Comparison of ENCODE assay signal across 25 mouse cellular contexts in genomic region chr2:171285719-171286394, GRCm38 (mm10).
DNase-seq lines count a peak whose midpoint lies in the region; ATAC-seq lines count a peak whose summit lies in the region.
"Had no signal": no experiment of that assay in that cellular context is flagged by ENCODE, and none has a peak within 500 bp of the region (broad histone marks: within the 10 kb centered on the region; RNA-seq: fewer than 3 reads in every experiment).

No protein-coding gene starts in this region.

- no peak for DNase-seq in limb, embryonic 11.5 days (ENCODE audit: low spot score)
- no peak for DNase-seq in limb, embryonic 10.5 days (ENCODE audit: low spot score)
- DNase-seq in ES-CJ7 (ENCODE audit: low read depth, low spot score) (peak; percentile 68), ZHBTc4 (ENCODE audit: low read depth, low spot score) (peak; percentile 70)
- no peak for DNase-seq in left cerebral cortex, postnatal 14 days (ENCODE audit: low spot score in 2 of 2)
- DNase-seq in layer of hippocampus, postnatal 36 days, result no peak
- DNase-seq: adrenal gland, adult 2 months; cerebellum, adult 11-12 months; cerebellum, postnatal 14 days; gastrocnemius, postnatal 14 days; heart, adult 18-20 months; heart, postnatal 14 days; kidney, adult 9 months; kidney, postnatal 14 days; liver; liver, postnatal 0 days; thymus, postnatal 14 days had no signal

- H3K4me3 ChIP-seq in limb, embryonic 11.5 days (ENCODE audit: low read depth, low read length), result no peak overlapping the region
- no peak overlapping the region for H3K4me3 ChIP-seq in limb, embryonic 10.5 days
- H3K4me3 ChIP-seq in forebrain, embryonic 13.5 days, result no peak overlapping the region
- H3K4me3 ChIP-seq in neural tube, embryonic 15.5 days (replicated peaks), result no peak overlapping the region
- H3K4me3 ChIP-seq: embryonic facial prominence, embryonic 12.5 days; heart, embryonic 13.5 days had no signal

- no peaks in the 10 kb centered on the region; the same call in 1 of the 2 replicates for H3K9me3 ChIP-seq in limb, embryonic 11.5 days (ENCODE audit: control insufficient read depth, low read length)
- H3K9me3 ChIP-seq in limb, embryonic 10.5 days (replicated peaks), result no peaks in the 10 kb centered on the region; the same call in 1 of the 2 replicates
- peaks cover 10% of the 10 kb centered on the region for H3K9me3 ChIP-seq in forebrain, embryonic 13.5 days (replicated peaks)
- peaks cover 6% of the 10 kb centered on the region; the same call in 1 of the 2 replicates for H3K9me3 ChIP-seq in neural tube, embryonic 15.5 days (replicated peaks)

- H3K36me3 ChIP-seq in limb, embryonic 11.5 days (ENCODE audit: control insufficient read depth, insufficient read depth, low read length), result no peaks in the 10 kb centered on the region
- H3K36me3 ChIP-seq in limb, embryonic 10.5 days, result no peaks in the 10 kb centered on the region
- H3K36me3 ChIP-seq in forebrain, embryonic 13.5 days (ENCODE audit: poor library complexity, severe bottlenecking), result 0 out of 2 replicates have a peak, but pooled peaks cover 3% of the 10 kb centered on the region
- no peaks in the 10 kb centered on the region for H3K36me3 ChIP-seq in neural tube, embryonic 15.5 days
- H3K36me3 ChIP-seq: embryonic facial prominence, embryonic 12.5 days; heart, embryonic 13.5 days had no signal

- no peak for ATAC-seq in limb, embryonic 11.5 days (ENCODE audit: insufficient number of reproducible peaks, low FRiP score, low TSS enrichment, low read depth)
- ATAC-seq in forebrain, embryonic 13.5 days, result peak; percentile 75; the same call in 1 of the 2 replicates
- ATAC-seq in neural tube, embryonic 15.5 days (ENCODE audit: low FRiP score), result no peak
- ATAC-seq: hindbrain, postnatal 0 days; intestine, embryonic 16.5 days; liver, postnatal 0 days; lung, postnatal 0 days had no signal

- no peaks in the 10 kb centered on the region for H3K27me3 ChIP-seq in limb, embryonic 11.5 days (ENCODE audit: control insufficient read depth, insufficient read depth, low read length)
- no peaks in the 10 kb centered on the region for H3K27me3 ChIP-seq in limb, embryonic 10.5 days (ENCODE audit: low read depth, poor library complexity, severe bottlenecking)
- H3K27me3 ChIP-seq in forebrain, embryonic 13.5 days, result no peaks in the 10 kb centered on the region
- no peaks in the 10 kb centered on the region for H3K27me3 ChIP-seq in neural tube, embryonic 15.5 days (replicated peaks)
- H3K27me3 ChIP-seq: embryonic facial prominence, embryonic 12.5 days; heart, embryonic 13.5 days had no signal

- no peak overlapping the region for H3K9ac ChIP-seq in limb, embryonic 11.5 days (ENCODE audit: low read length)
- H3K9ac ChIP-seq in forebrain, embryonic 13.5 days, result no peak overlapping the region
- no peak overlapping the region for H3K9ac ChIP-seq in neural tube, embryonic 15.5 days (replicated peaks)
- H3K9ac ChIP-seq: embryonic facial prominence, embryonic 12.5 days; heart, embryonic 13.5 days; liver, postnatal 0 days had no signal

- H3K4me2 ChIP-seq in limb, embryonic 11.5 days (ENCODE audit: low read depth, severe bottlenecking), result no peak overlapping the region
- H3K4me2 ChIP-seq in forebrain, embryonic 13.5 days, result no peak overlapping the region
- H3K4me2 ChIP-seq in neural tube, embryonic 15.5 days, result no peak overlapping the region
- H3K4me2 ChIP-seq: embryonic facial prominence, embryonic 12.5 days; heart, embryonic 13.5 days had no signal

- peak overlapping the region; percentile 42; the same call in 1 of the 2 replicates for H3K27ac ChIP-seq in limb, embryonic 11.5 days (replicated peaks; ENCODE audit: low read depth, low read length)
- no peak overlapping the region for H3K27ac ChIP-seq in limb, embryonic 10.5 days
- H3K27ac ChIP-seq in forebrain, embryonic 13.5 days, result 0 out of 2 replicates have a peak overlapping the region, but pooled peaks have one; percentile 22
- no peak overlapping the region for H3K27ac ChIP-seq in neural tube, embryonic 15.5 days (replicated peaks)
- H3K27ac ChIP-seq: embryonic facial prominence, embryonic 12.5 days; heart, embryonic 13.5 days; hindbrain, postnatal 0 days; macrophage had no signal

- intact Hi-C loops in left cerebral cortex, postnatal 14 days (cut with DNase I), result no loop called here

- 0 out of 2 replicates have a peak, but pooled peaks cover 8% of the 10 kb centered on the region for H3K4me1 ChIP-seq in limb, embryonic 11.5 days (ENCODE audit: control insufficient read depth, insufficient read depth, low read length)
- H3K4me1 ChIP-seq in limb, embryonic 10.5 days, result peaks cover 19% of the 10 kb centered on the region
- H3K4me1 ChIP-seq in forebrain, embryonic 13.5 days, result peaks cover 18% of the 10 kb centered on the region
- H3K4me1 ChIP-seq in neural tube, embryonic 15.5 days, result no peaks in the 10 kb centered on the region
- H3K4me1 ChIP-seq: embryonic facial prominence, embryonic 12.5 days; heart, embryonic 13.5 days had no signal

- WGBS in limb, embryonic 11.5 days, result 20% methylated on average over 6 of the region's 6 CpGs
- WGBS in limb, embryonic 10.5 days, result 44% methylated on average over 6 of the region's 6 CpGs
- 4% methylated on average over 6 of the region's 6 CpGs for WGBS in forebrain, embryonic 13.5 days
- WGBS in neural tube, embryonic 15.5 days, result 19% methylated on average over 6 of the region's 6 CpGs

Comparison
In these comparisons a context has a peak if more than half of its experiments do, and no peak if none do; other contexts are left out.
1. H3K27ac ChIP-seq: peak in limb, embryonic 11.5 days (single experiment) and forebrain, embryonic 13.5 days (single experiment); none in limb, embryonic 10.5 days (single experiment) and neural tube, embryonic 15.5 days (single experiment).
2. DNase-seq: peak in ES-CJ7 (single experiment) and ZHBTc4 (single experiment); none in limb, embryonic 11.5 days (single experiment), limb, embryonic 10.5 days (single experiment), left cerebral cortex, postnatal 14 days (0 of 2) and layer of hippocampus, postnatal 36 days (0 of 2).